In the genomic region with DNA sequence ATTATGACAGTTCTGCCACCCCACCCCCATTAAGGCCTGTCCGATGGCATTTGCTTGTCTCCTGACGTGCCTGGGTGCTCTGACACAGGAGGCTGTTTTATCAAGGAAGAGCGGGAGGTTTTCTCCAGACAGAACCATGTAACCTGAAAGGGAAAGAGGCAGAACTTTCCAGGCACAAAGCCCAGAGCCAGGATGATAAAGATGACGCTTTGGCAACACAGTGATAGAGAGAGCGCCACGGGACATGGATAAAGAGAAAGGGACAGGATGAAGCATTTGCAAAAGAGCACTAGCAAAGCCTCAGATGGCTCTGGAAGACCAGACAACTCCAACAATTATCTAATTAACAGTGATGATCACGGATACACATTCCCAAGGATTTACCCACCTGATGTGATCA, we compare ENCODE assay signal across 27 mouse cellular contexts. TPM values are rescaled to one million over a fixed set of nuclear protein-coding genes. Genes with fewer than 3 reads are reported as not detected.
DNase-seq lines count a peak whose midpoint lies in the region; ATAC-seq and TF ChIP-seq lines count a peak whose summit lies in the region.
"Had no signal": no experiment of that assay in that cellular context is flagged by ENCODE, and none has a peak within 500 bp of the region (broad histone marks: within the 10 kb centered on the region; RNA-seq: fewer than 3 reads in every experiment).

No protein-coding gene starts in this region.

- peak; percentile 76 for DNase-seq in heart, adult 11 months
- DNase-seq in heart, adult 8-10 months (ENCODE audit: low spot score) = no peak
- DNase-seq in hindbrain, postnatal 0 days (ENCODE audit: low spot score) = no peak
- DNase-seq in heart, postnatal 10 days = peak; percentile 13 to 20
- DNase-seq: adrenal gland, adult 8-10 months; adrenal gland, postnatal 25 days; cerebellum, adult 11-12 months; cerebellum, adult 9-11 months; cerebellum, postnatal 25 days; forebrain, postnatal 0 days; gastrocnemius, adult 2 months; gastrocnemius, postnatal 14 days; kidney, adult 2 months had no signal

- 0 out of 2 replicates have a peak, but pooled peaks cover 3% of the 10 kb centered on the region for H3K4me1 ChIP-seq in heart, embryonic 11.5 days (ENCODE audit: control insufficient read depth, insufficient read depth, low read length)
- H3K4me1 ChIP-seq in heart, embryonic 13.5 days = peaks cover 19% of the 10 kb centered on the region
- H3K4me1 ChIP-seq in hindbrain, postnatal 0 days (ENCODE audit: insufficient read depth, low read length) = no peaks in the 10 kb centered on the region
- H3K4me1 ChIP-seq in hindbrain, embryonic 13.5 days (replicated peaks) = no peaks in the 10 kb centered on the region
- H3K4me1 ChIP-seq in kidney, embryonic 14.5 days (ENCODE audit: control insufficient read depth, insufficient read depth, low read length) = no peaks in the 10 kb centered on the region
- H3K4me1 ChIP-seq: embryonic facial prominence, embryonic 12.5 days; embryonic facial prominence, embryonic 15.5 days; hindbrain, embryonic 10.5 days; kidney, embryonic 15.5 days had no signal

- no peak overlapping the region for H3K27ac ChIP-seq in heart, embryonic 11.5 days (ENCODE audit: low read depth, low read length)
- no peak overlapping the region for H3K27ac ChIP-seq in heart, embryonic 13.5 days (replicated peaks)
- H3K27ac ChIP-seq in hindbrain, postnatal 0 days = no peak overlapping the region
- no peak overlapping the region for H3K27ac ChIP-seq in hindbrain, embryonic 13.5 days
- H3K27ac ChIP-seq in kidney, embryonic 14.5 days (ENCODE audit: low read depth, low read length) = no peak overlapping the region
- H3K27ac ChIP-seq: embryonic facial prominence, embryonic 12.5 days; embryonic facial prominence, embryonic 15.5 days; gastrocnemius, adult 2 months; heart, adult 2 months; hindbrain, embryonic 10.5 days; hindbrain, embryonic 14.5 days; kidney, embryonic 15.5 days had no signal

- intact Hi-C loops in heart, postnatal 10 days (cut with DNase I) = no loop called here

- no peak for TF ChIP-seq CTCF in hindbrain, postnatal 0 days (IDR thresholded peaks at IDR 0.05; ENCODE audit: low read depth)

- H3K36me3 ChIP-seq in heart, embryonic 11.5 days (ENCODE audit: control insufficient read depth, insufficient read depth, low read length) = no peaks in the 10 kb centered on the region
- H3K36me3 ChIP-seq in heart, embryonic 13.5 days = no peaks in the 10 kb centered on the region
- no peaks in the 10 kb centered on the region for H3K36me3 ChIP-seq in hindbrain, postnatal 0 days (ENCODE audit: insufficient read depth, low read length)
- H3K36me3 ChIP-seq in hindbrain, embryonic 13.5 days = no peaks in the 10 kb centered on the region
- no peaks in the 10 kb centered on the region; the same call in 1 of the 2 replicates for H3K36me3 ChIP-seq in kidney, embryonic 14.5 days (ENCODE audit: control insufficient read depth, insufficient read depth, low read length)
- H3K36me3 ChIP-seq: embryonic facial prominence, embryonic 12.5 days; embryonic facial prominence, embryonic 15.5 days; hindbrain, embryonic 10.5 days had no signal

- H3K4me3 ChIP-seq in heart, embryonic 11.5 days (ENCODE audit: low read depth, low read length) = no peak overlapping the region
- H3K4me3 ChIP-seq in heart, embryonic 13.5 days = no peak overlapping the region
- no peak overlapping the region for H3K4me3 ChIP-seq in hindbrain, postnatal 0 days (ENCODE audit: low read length)
- H3K4me3 ChIP-seq in hindbrain, embryonic 13.5 days = no peak overlapping the region
- H3K4me3 ChIP-seq in kidney, embryonic 14.5 days (ENCODE audit: low read length) = no peak overlapping the region
- H3K4me3 ChIP-seq: embryonic facial prominence, embryonic 12.5 days; embryonic facial prominence, embryonic 15.5 days; gastrocnemius, adult 2 months; heart, adult 2 months; hindbrain, embryonic 10.5 days; kidney, embryonic 15.5 days had no signal

- no peak overlapping the region for H3K4me2 ChIP-seq in heart, embryonic 11.5 days
- H3K4me2 ChIP-seq in heart, embryonic 13.5 days = peak overlapping the region; percentile 22; the same call in 1 of the 2 replicates
- no peak overlapping the region for H3K4me2 ChIP-seq in hindbrain, postnatal 0 days (ENCODE audit: low read depth, low read length)
- H3K4me2 ChIP-seq in hindbrain, embryonic 13.5 days = no peak overlapping the region
- no peak overlapping the region for H3K4me2 ChIP-seq in kidney, embryonic 14.5 days (replicated peaks; ENCODE audit: low read depth, low read length)
- H3K4me2 ChIP-seq: embryonic facial prominence, embryonic 12.5 days; embryonic facial prominence, embryonic 15.5 days; hindbrain, embryonic 14.5 days; kidney, embryonic 15.5 days had no signal

- H3K9me3 ChIP-seq in heart, embryonic 11.5 days (replicated peaks; ENCODE audit: control insufficient read depth, low read length) = no peaks in the 10 kb centered on the region
- no peaks in the 10 kb centered on the region for H3K9me3 ChIP-seq in heart, embryonic 13.5 days
- no peaks in the 10 kb centered on the region for H3K9me3 ChIP-seq in hindbrain, postnatal 0 days (ENCODE audit: low read length)
- H3K9me3 ChIP-seq in hindbrain, embryonic 13.5 days = no peaks in the 10 kb centered on the region
- H3K9me3 ChIP-seq in kidney, embryonic 14.5 days (ENCODE audit: control insufficient read depth, low read length) = no peaks in the 10 kb centered on the region
- H3K9me3 ChIP-seq: embryonic facial prominence, embryonic 12.5 days; embryonic facial prominence, embryonic 15.5 days; hindbrain, embryonic 10.5 days; kidney, embryonic 15.5 days had no signal

- H3K9ac ChIP-seq in heart, embryonic 11.5 days (ENCODE audit: low read depth, low read length) = no peak overlapping the region
- no peak overlapping the region for H3K9ac ChIP-seq in heart, embryonic 13.5 days
- no peak overlapping the region for H3K9ac ChIP-seq in hindbrain, postnatal 0 days (replicated peaks; ENCODE audit: low read length)
- no peak overlapping the region for H3K9ac ChIP-seq in hindbrain, embryonic 13.5 days
- no peak overlapping the region for H3K9ac ChIP-seq in kidney, embryonic 14.5 days (ENCODE audit: low read depth, low read length)
- H3K9ac ChIP-seq: embryonic facial prominence, embryonic 12.5 days; embryonic facial prominence, embryonic 15.5 days; forebrain, postnatal 0 days; hindbrain, embryonic 14.5 days; kidney, embryonic 15.5 days had no signal

- H3K27me3 ChIP-seq in heart, embryonic 11.5 days (ENCODE audit: control insufficient read depth, insufficient read depth, low read length) = no peaks in the 10 kb centered on the region
- H3K27me3 ChIP-seq in heart, embryonic 13.5 days (replicated peaks) = no peaks in the 10 kb centered on the region
- no peaks in the 10 kb centered on the region for H3K27me3 ChIP-seq in hindbrain, postnatal 0 days (ENCODE audit: insufficient read depth, low read length)
- no peaks in the 10 kb centered on the region for H3K27me3 ChIP-seq in hindbrain, embryonic 13.5 days
- H3K27me3 ChIP-seq in kidney, embryonic 14.5 days (ENCODE audit: control insufficient read depth, insufficient read depth, low read length) = no peaks in the 10 kb centered on the region
- H3K27me3 ChIP-seq: embryonic facial prominence, embryonic 12.5 days; embryonic facial prominence, embryonic 15.5 days; kidney, embryonic 15.5 days had no signal

- WGBS in heart, embryonic 11.5 days (ENCODE audit: insufficient replicate concordance) = 55% methylated on average over 7 of the region's 7 CpGs
- 33% methylated on average over 7 of the region's 7 CpGs for WGBS in heart, embryonic 13.5 days
- 80% methylated on average over 7 of the region's 7 CpGs for WGBS in hindbrain, postnatal 0 days
- 87% methylated on average over 7 of the region's 7 CpGs for WGBS in hindbrain, embryonic 13.5 days
- 82% methylated on average over 7 of the region's 7 CpGs for WGBS in kidney, embryonic 14.5 days

- ATAC-seq in heart, embryonic 11.5 days (replicated peaks; ENCODE audit: insufficient number of reproducible peaks, low FRiP score, low TSS enrichment) = no peak
- ATAC-seq in heart, embryonic 13.5 days (ENCODE audit: extremely low read depth, insufficient number of reproducible peaks, low FRiP score, low TSS enrichment) = no peak
- ATAC-seq in hindbrain, postnatal 0 days = 0 out of 2 replicates have a peak, but pooled peaks have one; percentile 12
- ATAC-seq in hindbrain, embryonic 13.5 days (ENCODE audit: low FRiP score) = no peak
- ATAC-seq in kidney, embryonic 14.5 days (ENCODE audit: low FRiP score, low TSS enrichment) = no peak
- ATAC-seq: activated CD4-positive, CD25-positive, alpha-beta regulatory T cell, adult 4 months; forebrain, embryonic 14.5 days; forebrain, postnatal 0 days; intestine, postnatal 0 days had no signal

RNA-seq across cellular contexts. Expression of a gene that starts 56.0 kb away (rescaled TPM):
- 19.7 and 26.4 TPM in 2 replicates for polyA plus RNA-seq in heart, embryonic 11.5 days (2014; fragmentation: Nextera tagmentation; extraction: Ambion mirVana)
- polyA plus RNA-seq in heart, embryonic 13.5 days (2015; fragmentation: Nextera tagmentation; extraction: Ambion mirVana) = 21.8 and 25.6 TPM in 2 replicates
- total RNA-seq in heart, adult 8-10 months (2022) = 1 to 10 TPM; 1.4 to 2.4 (median 1.9) TPM
- total RNA-seq in hindbrain, postnatal 0 days (2014; rRNA removed) = 12.6 and 12.8 TPM in 2 replicates
- polyA plus RNA-seq in hindbrain, postnatal 0 days (2015; fragmentation: Nextera tagmentation; extraction: Ambion mirVana) = 20.6 and 22.9 TPM in 2 replicates
- polyA plus RNA-seq in hindbrain, embryonic 13.5 days (2015; fragmentation: Nextera tagmentation; extraction: Ambion mirVana) = 22.1 and 27.8 TPM in 2 replicates
- total RNA-seq in heart, postnatal 10 days (2021) = 1 to 10 TPM; 4.6 to 4.7 TPM
- 39.1 and 102 TPM in 2 replicates for polyA plus RNA-seq in kidney, embryonic 14.5 days (2014; fragmentation: Nextera tagmentation; extraction: Ambion mirVana)
- total RNA-seq: common myeloid progenitor, adult 5-6 weeks had no signal

Comparison
In these comparisons a context has a peak if more than half of its experiments do, and no peak if none do; other contexts are left out.
1. DNase-seq: peak in heart, adult 11 months (single experiment) and heart, postnatal 10 days (2 of 2); none in heart, adult 8-10 months (single experiment) and hindbrain, postnatal 0 days (single experiment).